Mouse (Mus musculus): Measurements from ENCODE around the gene Tmem150b.

The Tmem150b gene

GRCm38 (mm10) chr7:4659911-4660443, 65.1 kb downstream of the Tmem150b start:
- DNase-seq, result no peak

GRCm38 (mm10) chr7:4658912-4659551, 66.0 kb downstream of the Tmem150b start, which contains the start of gene Ppp6r1:
TSS of gene Ppp6r1 (minus strand) at chr7:4659019.
- peak; percentile 98 for DNase-seq

GRCm38 (mm10) chr7:4658128-4658907, 66.7 kb downstream of the Tmem150b start:
- no peak for DNase-seq

- DNase-seq, result no peak
These were observed 67.4 kb downstream of the Tmem150b start for GRCm38 (mm10) chr7:4657521-4658127.
